Mouse (Mus musculus) lung, postnatal 14 days (tissue): ENCODE data around the gene 4930503B20Rik.

Experiments used
- DNase-seq: peaks from one replicate; pipeline ENCODE4 v3.0.0; 2021

The 4930503B20Rik gene

GRCm38 (mm10) chr3:146596387-146596786, 54.7 kb downstream of the 4930503B20Rik start:
- no peak for DNase-seq

- no peak for DNase-seq
Measured at GRCm38 (mm10) chr3:146595440-146595839, 55.7 kb downstream of the 4930503B20Rik start.
